Mouse (Mus musculus) embryonic fibroblast, embryonic 13.5 days (primary cell): Measurements from ENCODE around the gene Ndfip2.

Source experiments
- CTCF ChIP-seq: IDR thresholded peaks from 2 replicates; pipeline ENCODE4 v1.5.1; 2011; ENCODE audit warnings: mild to moderate bottlenecking, control low read depth, low read length, moderate library complexity, borderline replicate concordance; ENCODE audit not compliant: insufficient read depth
- POLR2A ChIP-seq: IDR thresholded peaks from 2 replicates; pipeline ENCODE4 v1.6.1; 2011; ENCODE audit warnings: low read depth, mild to moderate bottlenecking, control low read depth, low read length, moderate library complexity

DNA sequence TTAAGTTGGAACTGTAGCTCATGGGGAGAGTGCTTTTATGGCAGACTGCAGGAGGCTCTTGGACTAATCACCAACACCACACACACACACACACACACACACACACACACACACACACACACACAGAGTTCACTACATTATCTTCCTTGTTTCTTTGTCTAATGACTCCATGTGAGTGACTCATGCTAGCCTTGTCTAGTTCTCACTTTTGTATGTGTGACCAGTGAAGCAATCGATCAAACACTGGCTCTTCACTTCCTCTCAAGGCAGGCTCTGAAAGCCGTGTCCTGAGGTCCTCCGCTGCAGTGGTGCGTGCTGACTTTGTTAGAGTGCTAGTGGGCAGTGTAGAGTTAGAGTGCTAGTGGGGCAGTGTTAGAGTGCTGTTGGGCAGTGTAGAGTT, 30.2 kb downstream of the Ndfip2 start:
- no peak for TF ChIP-seq POLR2A
- no peak for TF ChIP-seq CTCF
